Mouse (Mus musculus) kidney, embryonic 16.5 days (tissue): ENCODE data around the gene Myl4. TPM values are rescaled to one million over a fixed set of nuclear protein-coding genes. Genes with fewer than 3 reads are reported as not detected.

Source experiments
- ATAC-seq: fragments of 200-750 bp; cut with Nextera tagmentation; 2 replicates; pipeline ENCODE4 v1.8.0; 2017; ENCODE audit warnings: moderate TSS enrichment; ENCODE audit not compliant: low FRiP score, low TSS enrichment
- H3K27ac ChIP-seq: fragments of 300-500 bp; sonication (generic); 2 replicates; pipeline ENCODE4 v1.5.1; 2014; ENCODE audit warnings: low read length
- H3K27me3 ChIP-seq: fragments of 300-500 bp; sonication (generic); 2 replicates; pipeline ENCODE4 v1.6.1; 2014; ENCODE audit warnings: low read length, control low read depth, mixed read lengths; ENCODE audit not compliant: insufficient read depth
- H3K36me3 ChIP-seq: fragments of 300-500 bp; sonication (generic); 2 replicates; pipeline ENCODE4 v1.6.1; 2014; ENCODE audit warnings: low read length, control low read depth, mixed read lengths; ENCODE audit not compliant: insufficient read depth
- H3K4me1 ChIP-seq: fragments of 300-500 bp; sonication (generic); 2 replicates; pipeline ENCODE4 v1.6.1; 2014; ENCODE audit warnings: low read length, control low read depth, mixed read lengths; ENCODE audit not compliant: insufficient read depth
- H3K4me2 ChIP-seq: fragments of 300-500 bp; sonication (generic); replicated peaks from 2 replicates; pipeline ENCODE4 v1.6.1; 2014; ENCODE audit warnings: low read depth, low read length
- H3K4me3 ChIP-seq: fragments of 300-500 bp; sonication (generic); 2 replicates; pipeline ENCODE4 v1.5.1; 2014; ENCODE audit warnings: mild to moderate bottlenecking, low read length
- H3K9ac ChIP-seq: fragments of 300-500 bp; sonication (generic); replicated peaks from 2 replicates; pipeline ENCODE4 v1.6.1; 2014; ENCODE audit warnings: low read length
- H3K9me3 ChIP-seq: fragments of 300-500 bp; sonication (generic); 2 replicates; pipeline ENCODE4 v1.6.1; 2016; ENCODE audit warnings: low read length, control low read depth
- WGBS: fragments of 180-500 bp; shearing (Covaris S2); extraction: QIAGEN DNeasy Blood & Tissue Kit; methylation state at CpG from one replicate; pipeline ENCODE4 v1.1.7; 2014; 5-methylcytosine and 5-hydroxymethylcytosine counted together
- polyA plus RNA-seq: library from polyadenylated mRNA; unstranded; fragments of >200 nt; fragmentation: Nextera tagmentation; extraction: Ambion mirVana; gene quantifications from 2 replicates; pipeline ENCODE4 v1.2.1, GENCODE M21; 2015

The Myl4 gene
- polyA plus RNA-seq, 1 experiment from 2014 or later = 11.6 TPM

GRCm38 (mm10) chr11:104580091-104580490 is 29.6 kb downstream of the Myl4 start:
- ATAC-seq = peak; percentile 79; the same call in 1 of the 2 replicates
- H3K9me3 ChIP-seq = no peaks in the 10 kb centered on the region
- H3K36me3 ChIP-seq = no peaks in the 10 kb centered on the region
- no peak overlapping the region for H3K9ac ChIP-seq
- no peak overlapping the region for H3K4me3 ChIP-seq
- no peak overlapping the region for H3K27ac ChIP-seq
- H3K27me3 ChIP-seq = no peaks in the 10 kb centered on the region
- 49% methylated on average over 6 of the region's 6 CpGs for WGBS
- H3K4me2 ChIP-seq = no peak overlapping the region
- H3K4me1 ChIP-seq = peaks cover 4% of the 10 kb centered on the region; the same call in 1 of the 2 replicates

GRCm38 (mm10) chr11:104580606-104581005 is 30.1 kb downstream of the Myl4 start:
- no peaks in the 10 kb centered on the region for H3K27me3 ChIP-seq
- no peaks in the 10 kb centered on the region for H3K9me3 ChIP-seq
- H3K4me2 ChIP-seq = no peak overlapping the region
- H3K36me3 ChIP-seq = no peaks in the 10 kb centered on the region
- H3K9ac ChIP-seq = no peak overlapping the region
- H3K4me3 ChIP-seq = no peak overlapping the region
- ATAC-seq = no peak
- peaks cover 4% of the 10 kb centered on the region; the same call in 1 of the 2 replicates for H3K4me1 ChIP-seq
- WGBS = 92% methylated on average over 5 of the region's 5 CpGs
- H3K27ac ChIP-seq = no peak overlapping the region

GRCm38 (mm10) chr11:104581446-104582307 is 31.2 kb downstream of the Myl4 start:
- WGBS = 35% methylated on average over 18 of the region's 18 CpGs
- H3K9me3 ChIP-seq = no peaks in the 10 kb centered on the region
- H3K9ac ChIP-seq = peak overlapping the region; percentile 32; the same call in 1 of the 2 replicates
- H3K36me3 ChIP-seq = no peaks in the 10 kb centered on the region
- no peak overlapping the region for H3K27ac ChIP-seq
- H3K4me1 ChIP-seq = peaks cover 4% of the 10 kb centered on the region; the same call in 1 of the 2 replicates
- ATAC-seq = no peak
- H3K4me2 ChIP-seq = peak overlapping the region; percentile 41
- no peaks in the 10 kb centered on the region for H3K27me3 ChIP-seq
- H3K4me3 ChIP-seq = peak overlapping the region; percentile 13

- H3K4me3 ChIP-seq = no peak overlapping the region
- H3K9ac ChIP-seq = no peak overlapping the region
- no peaks in the 10 kb centered on the region for H3K27me3 ChIP-seq
- ATAC-seq = no peak
- H3K36me3 ChIP-seq = no peaks in the 10 kb centered on the region
- WGBS = 70% methylated on average over 2 of the region's 2 CpGs
- no peaks in the 10 kb centered on the region for H3K9me3 ChIP-seq
- H3K4me1 ChIP-seq = peaks cover 4% of the 10 kb centered on the region; the same call in 1 of the 2 replicates
- H3K27ac ChIP-seq = no peak overlapping the region
- no peak overlapping the region for H3K4me2 ChIP-seq
Measured at GRCm38 (mm10) chr11:104582308-104582606, 31.8 kb downstream of the Myl4 start.

- no peak overlapping the region for H3K27ac ChIP-seq
- peaks cover 4% of the 10 kb centered on the region; the same call in 1 of the 2 replicates for H3K4me1 ChIP-seq
- no peak overlapping the region for H3K4me3 ChIP-seq
- WGBS = 66% methylated on average over 13 of the region's 13 CpGs
- H3K27me3 ChIP-seq = no peaks in the 10 kb centered on the region
- no peak overlapping the region for H3K4me2 ChIP-seq
- no peak for ATAC-seq
- H3K36me3 ChIP-seq = no peaks in the 10 kb centered on the region
- no peaks in the 10 kb centered on the region for H3K9me3 ChIP-seq
- H3K9ac ChIP-seq = no peak overlapping the region
Measured at GRCm38 (mm10) chr11:104582630-104583364, 32.3 kb downstream of the Myl4 start.

GRCm38 (mm10) chr11:104585495-104585894 is 35.0 kb downstream of the Myl4 start:
- 73% methylated on average over 5 of the region's 5 CpGs for WGBS
- no peak for ATAC-seq
- no peak overlapping the region for H3K27ac ChIP-seq
- no peaks in the 10 kb centered on the region for H3K36me3 ChIP-seq
- no peak overlapping the region for H3K4me2 ChIP-seq
- H3K27me3 ChIP-seq = no peaks in the 10 kb centered on the region
- H3K4me3 ChIP-seq = no peak overlapping the region
- no peaks in the 10 kb centered on the region for H3K9me3 ChIP-seq
- no peak overlapping the region for H3K9ac ChIP-seq
- peaks cover 4% of the 10 kb centered on the region; the same call in 1 of the 2 replicates for H3K4me1 ChIP-seq

- Histone ChIP-seq H3K27ac (no peak overlapping the region), H3K4me1 (no peaks in the 10 kb centered on the region), H3K27me3 (no peaks in the 10 kb centered on the region), H3K4me3 (no peak overlapping the region), H3K9me3 (no peaks in the 10 kb centered on the region), H3K4me2 (no peak overlapping the region), H3K9ac (no peak overlapping the region), H3K36me3 (no peaks in the 10 kb centered on the region)
- 93% methylated on average over 9 of the region's 9 CpGs for WGBS
- no peak for ATAC-seq
Measured at GRCm38 (mm10) chr11:104587904-104588303, 37.4 kb downstream of the Myl4 start.

GRCm38 (mm10) chr11:104588513-104588912 is 38.0 kb downstream of the Myl4 start:
- Histone ChIP-seq H3K27me3 (no peaks in the 10 kb centered on the region), H3K4me1 (no peaks in the 10 kb centered on the region), H3K9ac (no peak overlapping the region), H3K27ac (no peak overlapping the region), H3K4me2 (no peak overlapping the region), H3K9me3 (no peaks in the 10 kb centered on the region), H3K36me3 (no peaks in the 10 kb centered on the region), H3K4me3 (no peak overlapping the region)
- ATAC-seq = no peak
- WGBS = 98% methylated on average over 2 of the region's 2 CpGs

- Histone ChIP-seq H3K4me2 (no peak overlapping the region), H3K4me3 (no peak overlapping the region), H3K27ac (no peak overlapping the region), H3K9me3 (no peaks in the 10 kb centered on the region), H3K4me1 (no peaks in the 10 kb centered on the region), H3K27me3 (no peaks in the 10 kb centered on the region), H3K9ac (no peak overlapping the region), H3K36me3 (no peaks in the 10 kb centered on the region)
- no peak for ATAC-seq
- WGBS = 72% methylated on average over 1 of the region's 1 CpGs
Measured at GRCm38 (mm10) chr11:104589570-104589969, 39.1 kb downstream of the Myl4 start.

GRCm38 (mm10) chr11:104590148-104590547 is 39.7 kb downstream of the Myl4 start:
- H3K4me2 ChIP-seq = no peak overlapping the region
- H3K4me1 ChIP-seq = no peaks in the 10 kb centered on the region
- no peak overlapping the region for H3K4me3 ChIP-seq
- no peak overlapping the region for H3K27ac ChIP-seq
- H3K36me3 ChIP-seq = no peaks in the 10 kb centered on the region
- H3K9me3 ChIP-seq = no peaks in the 10 kb centered on the region
- under 1% methylated on average over 8 of the region's 8 CpGs for WGBS
- no peaks in the 10 kb centered on the region for H3K27me3 ChIP-seq
- no peak overlapping the region for H3K9ac ChIP-seq
- ATAC-seq = peak; percentile 86
